Mouse (Mus musculus): ENCODE measurements at regions not wholly inside any gene's neighbourhood (a gene's known extent, or its start where the extent isn't known, plus 50 kb on each side); places are given as distances from the start of the nearest gene placed in this dataset.

- Histone ChIP-seq H3K4me2 (ENCODE audit: low read depth, low read length) (no peak overlapping the region), H3K4me1 (ENCODE audit: control insufficient read depth, insufficient read depth) (no peaks in the 10 kb centered on the region), H3K9ac (replicated peaks; ENCODE audit: low read depth, low read length) (no peak overlapping the region), H3K36me3 (replicated peaks; ENCODE audit: control insufficient read depth, insufficient read depth, low read length) (no peaks in the 10 kb centered on the region), H3K27ac (ENCODE audit: low read depth) (no peak overlapping the region), H3K9me3 (replicated peaks; ENCODE audit: control insufficient read depth, low read length) (no peaks in the 10 kb centered on the region), H3K4me3 (ENCODE audit: low read depth, low read length) (no peak overlapping the region), H3K27me3 (ENCODE audit: control insufficient read depth, insufficient read depth, low read length) (no peaks in the 10 kb centered on the region)
- no peak for ATAC-seq (ENCODE audit: insufficient read depth, low read depth)
- TF ChIP-seq EP300 (IDR thresholded peaks at IDR 0.05; ENCODE audit: low read depth): no peak
- TF ChIP-seq CTCF (IDR thresholded peaks at IDR 0.05; ENCODE audit: low read depth): no peak
- DNase-seq (ENCODE audit: low spot score): no peak
- 16% methylated on average over 9 of the region's 9 CpGs for WGBS
Measured at GRCm38 (mm10) chr3:34486441-34487050, 163.7 kb upstream of the Sox2 start.

DNA sequence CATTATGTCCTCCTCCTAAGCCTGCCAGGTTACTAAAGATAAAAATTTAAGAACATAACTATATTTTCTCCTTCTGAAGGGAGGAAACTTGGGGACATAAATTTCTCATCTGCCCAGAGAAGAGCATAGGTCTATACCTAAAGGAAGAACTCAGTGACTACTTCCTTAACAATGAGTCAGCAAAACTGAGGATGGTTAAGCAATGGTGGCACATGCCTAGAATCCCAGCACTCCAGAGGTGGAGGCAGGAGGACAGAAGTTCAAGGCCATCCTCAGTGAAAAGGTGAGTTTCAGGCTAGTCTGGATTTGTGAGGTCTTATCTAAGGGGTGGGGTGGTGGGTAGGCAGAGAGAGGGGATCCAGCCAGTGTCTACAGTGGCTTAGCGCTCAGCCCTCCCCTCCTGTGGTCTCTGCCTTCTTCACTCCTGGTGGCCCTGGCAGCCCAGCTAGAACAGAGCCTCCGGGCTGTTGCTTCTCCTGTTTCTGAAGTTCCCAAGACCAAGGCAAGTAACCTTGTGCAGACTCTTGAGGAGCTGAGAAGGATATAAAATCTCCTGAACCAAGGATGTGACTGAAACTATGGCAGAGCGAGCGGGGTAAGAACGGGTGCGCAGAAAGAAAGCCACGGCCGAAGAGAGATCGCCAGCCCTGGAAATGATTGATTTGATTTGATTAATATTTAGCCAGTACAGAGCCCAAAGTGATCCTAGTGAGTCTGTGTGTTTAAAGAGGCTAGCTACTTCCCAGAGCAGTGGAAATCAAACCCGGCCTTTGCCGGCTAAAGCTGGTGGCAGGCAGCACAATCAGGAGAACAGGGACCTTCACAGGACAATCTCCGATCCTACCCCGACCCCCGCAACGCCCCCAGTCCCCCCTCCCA, 164.6 kb upstream of the Sox2 start:
- H3K27ac ChIP-seq (ENCODE audit: low read depth): no peak overlapping the region
- WGBS: 52% methylated on average over 15 of the region's 15 CpGs
- H3K9me3 ChIP-seq (replicated peaks; ENCODE audit: control insufficient read depth, low read length): no peaks in the 10 kb centered on the region
- no peaks in the 10 kb centered on the region for H3K4me1 ChIP-seq (ENCODE audit: control insufficient read depth, insufficient read depth)
- H3K36me3 ChIP-seq (replicated peaks; ENCODE audit: control insufficient read depth, insufficient read depth, low read length): no peaks in the 10 kb centered on the region
- DNase-seq (ENCODE audit: low spot score) (no peak), ATAC-seq (ENCODE audit: insufficient read depth, low read depth) (no peak)
- no peaks in the 10 kb centered on the region for H3K27me3 ChIP-seq (ENCODE audit: control insufficient read depth, insufficient read depth, low read length)
- H3K4me3 ChIP-seq (ENCODE audit: low read depth, low read length): no peak overlapping the region
- TF ChIP-seq CTCF (IDR thresholded peaks at IDR 0.05; ENCODE audit: low read depth) (no peak), EP300 (IDR thresholded peaks at IDR 0.05; ENCODE audit: low read depth) (no peak)
- H3K4me2 ChIP-seq (ENCODE audit: low read depth, low read length): no peak overlapping the region
- H3K9ac ChIP-seq (replicated peaks; ENCODE audit: low read depth, low read length): no peak overlapping the region

- WGBS: 68% methylated on average over 3 of the region's 3 CpGs
- Histone ChIP-seq H3K36me3 (replicated peaks; ENCODE audit: control insufficient read depth, insufficient read depth, low read length) (no peaks in the 10 kb centered on the region), H3K27ac (ENCODE audit: low read depth) (no peak overlapping the region), H3K9me3 (replicated peaks; ENCODE audit: control insufficient read depth, low read length) (no peaks in the 10 kb centered on the region), H3K9ac (replicated peaks; ENCODE audit: low read depth, low read length) (no peak overlapping the region), H3K4me2 (ENCODE audit: low read depth, low read length) (no peak overlapping the region), H3K4me3 (ENCODE audit: low read depth, low read length) (no peak overlapping the region), H3K4me1 (ENCODE audit: control insufficient read depth, insufficient read depth) (no peaks in the 10 kb centered on the region), H3K27me3 (ENCODE audit: control insufficient read depth, insufficient read depth, low read length) (no peaks in the 10 kb centered on the region)
- no peak for TF ChIP-seq CTCF (IDR thresholded peaks at IDR 0.05; ENCODE audit: low read depth)
- no peak for TF ChIP-seq EP300 (IDR thresholded peaks at IDR 0.05; ENCODE audit: low read depth)
- ATAC-seq (ENCODE audit: insufficient read depth, low read depth): no peak
- no peak for DNase-seq (ENCODE audit: low spot score)
Measured at GRCm38 (mm10) chr3:34483934-34484333, 166.3 kb upstream of the Sox2 start.

- WGBS: 26% methylated on average over 16 of the region's 16 CpGs
- H3K4me1 ChIP-seq (ENCODE audit: control insufficient read depth, insufficient read depth): no peaks in the 10 kb centered on the region
- H3K9me3 ChIP-seq (replicated peaks; ENCODE audit: control insufficient read depth, low read length): no peaks in the 10 kb centered on the region
- H3K4me2 ChIP-seq (ENCODE audit: low read depth, low read length): no peak overlapping the region
- no peak overlapping the region for H3K4me3 ChIP-seq (ENCODE audit: low read depth, low read length)
- DNase-seq (ENCODE audit: low spot score) (no peak), ATAC-seq (ENCODE audit: insufficient read depth, low read depth) (no peak)
- H3K27ac ChIP-seq (ENCODE audit: low read depth): no peak overlapping the region
- H3K36me3 ChIP-seq (replicated peaks; ENCODE audit: control insufficient read depth, insufficient read depth, low read length): no peaks in the 10 kb centered on the region
- no peaks in the 10 kb centered on the region for H3K27me3 ChIP-seq (ENCODE audit: control insufficient read depth, insufficient read depth, low read length)
- no peak for TF ChIP-seq EP300 (IDR thresholded peaks at IDR 0.05; ENCODE audit: low read depth)
- no peak overlapping the region for H3K9ac ChIP-seq (replicated peaks; ENCODE audit: low read depth, low read length)
Measured at GRCm38 (mm10) chr3:34481821-34482713, 168.1 kb upstream of the Sox2 start.

DNA sequence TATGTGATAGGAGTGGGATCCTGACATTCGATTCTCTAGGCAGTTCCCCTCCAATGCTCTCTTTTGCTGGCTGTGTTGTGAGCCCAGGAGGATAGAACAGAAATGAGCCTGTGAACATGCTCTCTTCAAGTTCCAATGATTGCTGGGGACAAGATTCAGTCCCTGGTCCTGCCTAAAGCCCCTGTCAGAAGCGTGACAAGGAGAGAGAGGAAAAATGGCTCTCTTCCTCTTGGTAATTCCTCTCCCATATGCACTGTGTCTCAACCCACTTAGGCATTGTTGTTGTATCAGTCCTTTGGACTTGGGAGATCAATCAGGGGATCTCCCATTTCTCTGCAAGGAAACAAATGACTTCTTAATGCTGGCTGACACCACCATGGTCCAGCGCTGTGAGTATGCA, 168.9 kb upstream of the Sox2 start:
- no peak overlapping the region for H3K4me2 ChIP-seq (ENCODE audit: low read depth, low read length)
- WGBS: 65% methylated on average over 3 of the region's 3 CpGs
- DNase-seq (ENCODE audit: low spot score) (no peak), ATAC-seq (ENCODE audit: insufficient read depth, low read depth) (no peak)
- TF ChIP-seq EP300 (IDR thresholded peaks at IDR 0.05; ENCODE audit: low read depth): no peak
- TF ChIP-seq CTCF (IDR thresholded peaks at IDR 0.05; ENCODE audit: low read depth): no peak
- no peaks in the 10 kb centered on the region for H3K4me1 ChIP-seq (ENCODE audit: control insufficient read depth, insufficient read depth)
- no peaks in the 10 kb centered on the region for H3K9me3 ChIP-seq (replicated peaks; ENCODE audit: control insufficient read depth, low read length)
- no peaks in the 10 kb centered on the region for H3K27me3 ChIP-seq (ENCODE audit: control insufficient read depth, insufficient read depth, low read length)
- H3K27ac ChIP-seq (ENCODE audit: low read depth): no peak overlapping the region
- no peaks in the 10 kb centered on the region for H3K36me3 ChIP-seq (replicated peaks; ENCODE audit: control insufficient read depth, insufficient read depth, low read length)
- H3K9ac ChIP-seq (replicated peaks; ENCODE audit: low read depth, low read length): no peak overlapping the region
- no peak overlapping the region for H3K4me3 ChIP-seq (ENCODE audit: low read depth, low read length)
